Mouse (Mus musculus) liver, adult 2 months (tissue): Measurements from ENCODE around the gene Tmem184a. TPM values are rescaled to one million over a fixed set of nuclear protein-coding genes. Genes with fewer than 3 reads are reported as not detected.

Source experiments
- DNase-seq: peaks from one replicate; pipeline ENCODE4 v3.0.0-alpha.2; 2011; ENCODE audit warnings: low read depth, low spot score; ENCODE audit errors: extremely low read depth
- H3K27ac ChIP-seq: fragments of 200-500 bp; replicated peaks from 2 replicates; pipeline ENCODE4 v1.5.1; 2012; ENCODE audit warnings: low read depth, mild to moderate bottlenecking, control low read depth, inconsistent platforms, low read length; ENCODE audit not compliant: insufficient read depth
- H3K27me3 ChIP-seq: fragments of 200-500 bp; 2 replicates; pipeline ENCODE4 v1.6.1; 2012; ENCODE audit warnings: mild to moderate bottlenecking, moderate library complexity, low read length, inconsistent platforms; ENCODE audit not compliant: control insufficient read depth, insufficient read depth
- H3K36me3 ChIP-seq: fragments of 200-500 bp; 2 replicates; pipeline ENCODE4 v1.6.1; 2012; ENCODE audit warnings: low read length, inconsistent platforms; ENCODE audit not compliant: control insufficient read depth, insufficient read depth
- H3K4me1 ChIP-seq: fragments of 200-500 bp; 2 replicates; pipeline ENCODE4 v1.6.1; 2011; ENCODE audit warnings: low read length; ENCODE audit not compliant: control insufficient read depth, insufficient read depth
- H3K4me3 ChIP-seq: fragments of 200-500 bp; 2 replicates; pipeline ENCODE4 v1.5.1; 2011; ENCODE audit warnings: low read depth, mild to moderate bottlenecking, control low read depth, low read length, moderate library complexity; ENCODE audit not compliant: insufficient read depth
- H3K79me2 ChIP-seq: fragments of 200-500 bp; 2 replicates; pipeline ENCODE4 v1.6.1; 2012; ENCODE audit warnings: inconsistent platforms, mild to moderate bottlenecking, low read length, moderate library complexity; ENCODE audit not compliant: control insufficient read depth, insufficient read depth
- H3K9ac ChIP-seq: fragments of 200-500 bp; 2 replicates; pipeline ENCODE4 v1.6.1; 2012; ENCODE audit warnings: low read depth, mild to moderate bottlenecking, control low read depth, inconsistent platforms, low read length
- CTCF ChIP-seq: fragments of 200-500 bp; IDR thresholded peaks from 2 replicates; pipeline ENCODE4 v1.5.1; 2011; ENCODE audit warnings: low read depth, low read length, control low read depth
- POLR2A ChIP-seq: fragments of 200-500 bp; IDR thresholded peaks from 2 replicates; pipeline ENCODE4 v1.6.1; 2011; ENCODE audit warnings: low read length, control low read depth; ENCODE audit not compliant: insufficient read depth; ENCODE audit errors: extremely low read depth
- WGBS: fragments of 180-500 bp; shearing (Covaris S2); methylation state at CpG from one replicate; pipeline ENCODE4 v1.1.7; 2018; 5-methylcytosine and 5-hydroxymethylcytosine counted together
- polyA plus RNA-seq: library from polyadenylated mRNA; depleted of rRNA; stranded (reverse); fragments of >200 nt; gene quantifications from 2 replicates; pipeline ENCODE4 v1.2.3, GENCODE M21; 2012
- total RNA-seq: library from RNA; depleted of rRNA; stranded (reverse); fragments of >200 nt; gene quantifications from 2 replicates; pipeline ENCODE4 v1.2.3, GENCODE M21; 2014

Tmem184a gene
- total and polyA plus RNA-seq, 2 experiments, result 9.3 to 45.1 TPM

- no peak overlapping the region for H3K9ac ChIP-seq
- TF ChIP-seq POLR2A (no peak), CTCF (no peak)
- H3K79me2 ChIP-seq, result peaks cover 46% of the 10 kb centered on the region
- H3K27me3 ChIP-seq, result no peaks in the 10 kb centered on the region
- H3K4me3 ChIP-seq, result no peak overlapping the region
- WGBS, result 84% methylated on average over 5 of the region's 5 CpGs
- no peak for DNase-seq
- peaks cover 30% of the 10 kb centered on the region for H3K4me1 ChIP-seq
- peak overlapping the region; percentile 79 for H3K27ac ChIP-seq
- H3K36me3 ChIP-seq, result no peaks in the 10 kb centered on the region
These were observed 25.6 kb downstream of the Tmem184a start for GRCm38 (mm10) chr5:139794137-139794536.

DNA sequence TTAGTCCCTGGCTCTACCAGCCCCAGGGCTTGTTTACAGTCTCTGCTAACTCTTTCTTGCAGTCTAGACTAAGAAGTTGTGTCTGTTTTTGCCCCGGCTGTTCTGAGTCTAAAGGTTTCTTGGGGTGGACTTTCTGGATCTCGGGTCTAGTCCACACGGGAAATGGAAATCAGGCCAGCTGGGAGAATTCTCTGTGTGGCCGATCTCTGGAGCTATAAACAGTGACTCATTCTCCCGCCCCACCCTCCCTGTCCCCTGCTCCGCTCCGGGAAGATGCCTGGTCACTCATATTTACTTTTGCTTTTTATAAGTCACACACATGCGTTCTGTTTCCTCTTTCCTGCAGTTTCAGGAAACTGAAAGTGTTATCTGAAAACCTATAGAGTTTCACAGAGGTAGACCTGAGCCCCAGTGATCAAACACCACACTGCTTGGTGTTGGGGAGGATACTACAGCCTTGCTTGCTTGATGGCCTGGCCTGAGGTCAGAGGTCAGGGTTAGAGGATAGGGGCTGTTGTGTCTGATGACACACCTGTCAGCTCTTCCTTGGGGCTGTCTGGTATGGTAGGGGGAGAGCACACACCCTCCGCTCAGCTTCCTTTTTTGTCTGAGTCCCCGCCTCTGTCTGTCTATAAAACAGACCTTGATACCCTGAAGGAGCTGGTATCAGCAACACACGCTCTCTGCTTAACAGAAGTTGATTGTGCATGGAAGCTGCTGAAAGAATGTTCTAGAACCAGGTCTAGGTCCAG lies 26.2 kb downstream of the Tmem184a start:
- DNase-seq, result peak; percentile 74

DNA sequence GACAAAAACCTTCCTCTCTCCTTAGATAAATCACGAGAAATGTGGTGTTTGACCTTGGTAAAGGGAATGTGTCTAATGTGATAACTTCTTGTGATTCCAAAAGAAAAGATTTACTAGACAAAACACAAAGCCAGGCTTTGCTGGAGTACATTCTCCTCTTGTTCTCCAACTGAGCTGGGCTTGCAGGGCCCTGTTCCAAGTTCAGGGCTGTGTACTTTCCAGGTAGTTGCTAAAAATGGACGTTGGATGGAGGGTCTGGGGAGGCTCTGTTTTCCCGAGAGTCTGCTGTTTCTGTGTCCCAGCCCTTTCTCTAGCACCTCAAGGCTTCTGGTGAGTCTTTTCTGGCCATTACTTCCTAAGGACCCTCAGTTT lies 26.8 kb downstream of the Tmem184a start:
- H3K36me3 ChIP-seq, result no peaks in the 10 kb centered on the region
- WGBS, result 6% methylated on average over 3 of the region's 3 CpGs
- H3K27me3 ChIP-seq, result no peaks in the 10 kb centered on the region
- H3K27ac ChIP-seq, result peak overlapping the region; percentile 79
- H3K4me3 ChIP-seq, result peak overlapping the region; percentile 77; the same call in 1 of the 2 replicates
- H3K79me2 ChIP-seq, result peaks cover 41% of the 10 kb centered on the region
- peaks cover 30% of the 10 kb centered on the region for H3K4me1 ChIP-seq
- DNase-seq, result peak; percentile 39
- no peak for TF ChIP-seq CTCF
- no peak for TF ChIP-seq POLR2A
- H3K9ac ChIP-seq, result peak overlapping the region; percentile 88

More for the DNA sequence above, 26.2 kb downstream of the Tmem184a start:
- peaks cover 46% of the 10 kb centered on the region for H3K79me2 ChIP-seq
- TF ChIP-seq CTCF (no peak), POLR2A (no peak)
- peak overlapping the region; percentile 79 for H3K27ac ChIP-seq
- peak overlapping the region; percentile 57 for H3K9ac ChIP-seq
- peaks cover 30% of the 10 kb centered on the region for H3K4me1 ChIP-seq
- no peaks in the 10 kb centered on the region for H3K27me3 ChIP-seq
- H3K36me3 ChIP-seq, result no peaks in the 10 kb centered on the region
- no peak overlapping the region; the same call in 1 of the 2 replicates for H3K4me3 ChIP-seq
- WGBS, result 16% methylated on average over 11 of the region's 11 CpGs

DNA sequence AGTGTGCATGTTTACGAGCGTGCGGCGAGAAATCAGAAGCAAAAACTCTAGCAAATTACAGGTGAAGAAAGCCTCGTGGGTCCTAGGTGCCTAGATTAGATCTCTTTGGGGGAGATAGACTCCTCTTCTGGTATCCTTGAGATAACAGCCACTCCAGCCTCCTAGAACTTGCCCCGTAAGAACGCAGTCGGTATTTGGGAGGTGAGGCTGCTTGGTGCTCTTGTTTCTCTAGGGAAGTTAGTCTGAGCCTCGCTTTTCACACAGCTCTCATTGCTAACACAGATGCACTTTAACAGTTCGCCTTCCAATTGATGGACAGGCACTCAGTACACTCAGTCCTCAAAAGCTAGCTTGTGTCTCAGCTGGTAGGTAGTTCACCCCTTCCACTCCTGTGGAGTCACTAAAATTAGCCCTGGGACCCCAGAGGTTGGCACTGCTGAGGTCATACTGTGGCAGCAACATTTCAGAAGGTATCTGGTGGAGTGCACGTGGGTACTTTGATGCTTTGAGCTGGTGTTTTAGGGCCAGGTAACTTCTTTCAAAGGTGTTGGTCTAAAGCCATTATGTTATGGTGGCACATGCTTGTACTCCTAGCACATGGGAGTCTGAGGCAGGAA lies 27.4 kb downstream of the Tmem184a start:
- Histone ChIP-seq H3K9ac (peak overlapping the region; percentile 88), H3K79me2 (peaks cover 35% of the 10 kb centered on the region), H3K27me3 (no peaks in the 10 kb centered on the region), H3K36me3 (no peaks in the 10 kb centered on the region), H3K4me1 (peaks cover 30% of the 10 kb centered on the region), H3K4me3 (peak overlapping the region; percentile 77), H3K27ac (peak overlapping the region; percentile 79)
- DNase-seq, result no peak
- no peak for TF ChIP-seq CTCF
- TF ChIP-seq POLR2A, result no peak
- WGBS, result 8% methylated on average over 11 of the region's 11 CpGs

GRCm38 (mm10) chr5:139791227-139792158 lies 28.2 kb downstream of the Tmem184a start, which contains the start of gene Mafk:
Mafk (plus strand) TSS chr5:139791513.
- under 1% methylated on average over 92 of the region's 92 CpGs for WGBS
- peak; percentile 85 for DNase-seq
- H3K27ac ChIP-seq, result peak within 1 kb of the TSS; percentile 79
- peak within 1 kb of the TSS; percentile 88 for H3K9ac ChIP-seq
- peak within 1 kb of the TSS; percentile 77 for H3K4me3 ChIP-seq
- TF ChIP-seq POLR2A (peak; percentile 84; the same call in 1 of the 2 replicates), CTCF (no peak)
- H3K79me2 ChIP-seq, result peaks cover 31% of the 10 kb centered on the region
- peaks cover 30% of the 10 kb centered on the region for H3K4me1 ChIP-seq
- no peaks in the 10 kb centered on the region for H3K27me3 ChIP-seq
- no peaks in the 10 kb centered on the region for H3K36me3 ChIP-seq
